Mouse (Mus musculus): ENCODE measurements around the gene Psme2. TPM values are rescaled to one million over a fixed set of nuclear protein-coding genes. Genes with fewer than 3 reads are reported as not detected.

The Psme2 gene
- polyA plus RNA-seq, 1 experiment from 2014 or later = 200 TPM

GRCm38 (mm10) chr14:55591331-55591891 is 498 bp upstream of the Psme2 start, which contains the start of gene Rnf31:
Gene Rnf31 (plus strand): TSS chr14:55591708.
- peak; percentile 90 for ATAC-seq (ENCODE audit: insufficient number of reproducible peaks, low FRiP score)
- Histone ChIP-seq H3K4me3 (peak within 1 kb of the TSS; percentile 98), H3K27ac (ENCODE audit: poor library complexity, severe bottlenecking) (peak within 1 kb of the TSS; percentile 98), H3K9me3 (replicated peaks) (no peaks in the 10 kb centered on the region), H3K36me3 (peaks cover 41% of the 10 kb centered on the region), H3K27me3 (replicated peaks) (no peaks in the 10 kb centered on the region), H3K4me2 (peak within 1 kb of the TSS; percentile 95), H3K9ac (peak within 1 kb of the TSS; percentile 95), H3K4me1 (replicated peaks) (peaks cover 25% of the 10 kb centered on the region)
- under 1% methylated on average over 33 of the region's 33 CpGs for WGBS

GRCm38 (mm10) chr14:55589771-55590448 is 1.0 kb downstream of the Psme2 start:
- Histone ChIP-seq H3K36me3 (peaks cover 26% of the 10 kb centered on the region), H3K27ac (ENCODE audit: poor library complexity, severe bottlenecking) (peak overlapping the region; percentile 98; the same call in 1 of the 2 replicates), H3K4me3 (peak overlapping the region; percentile 98), H3K9ac (peak overlapping the region; percentile 77), H3K27me3 (replicated peaks) (no peaks in the 10 kb centered on the region), H3K9me3 (replicated peaks) (no peaks in the 10 kb centered on the region), H3K4me2 (peak overlapping the region; percentile 95), H3K4me1 (replicated peaks) (peaks cover 31% of the 10 kb centered on the region)
- 86% methylated on average over 11 of the region's 11 CpGs for WGBS
- no peak for ATAC-seq (ENCODE audit: insufficient number of reproducible peaks, low FRiP score)

- Histone ChIP-seq H3K4me3 (no peak overlapping the region), H3K27me3 (replicated peaks) (no peaks in the 10 kb centered on the region), H3K4me1 (replicated peaks) (peaks cover 37% of the 10 kb centered on the region), H3K9me3 (replicated peaks) (no peaks in the 10 kb centered on the region), H3K9ac (no peak overlapping the region), H3K4me2 (no peak overlapping the region), H3K36me3 (peaks cover 19% of the 10 kb centered on the region), H3K27ac (ENCODE audit: poor library complexity, severe bottlenecking) (no peak overlapping the region)
- 90% methylated on average over 5 of the region's 5 CpGs for WGBS
- ATAC-seq (ENCODE audit: insufficient number of reproducible peaks, low FRiP score) = no peak
Measured at GRCm38 (mm10) chr14:55589271-55589670, 1.6 kb downstream of the Psme2 start.

DNA sequence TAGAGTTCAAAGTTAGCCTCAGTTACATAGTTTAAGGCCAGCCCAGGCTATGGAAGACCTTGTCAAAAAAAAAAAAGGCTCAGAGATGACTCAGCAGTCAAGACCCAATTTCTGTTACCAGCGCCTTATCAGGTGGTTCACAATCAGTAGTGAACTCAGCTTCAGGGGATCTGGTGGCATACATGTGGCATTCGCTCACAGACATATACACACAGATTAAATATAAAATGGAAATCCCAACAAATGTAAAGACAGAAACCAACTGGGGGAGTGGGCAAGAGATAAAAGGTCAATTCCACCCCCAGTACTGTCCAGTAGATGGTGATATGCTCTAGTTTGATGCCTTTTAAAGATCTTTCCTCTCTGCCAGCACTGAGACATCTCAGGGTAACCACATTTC is 4.8 kb downstream of the Psme2 start:
- H3K4me1 ChIP-seq (replicated peaks) = peaks cover 22% of the 10 kb centered on the region
- H3K4me2 ChIP-seq = no peak overlapping the region
- H3K9me3 ChIP-seq (replicated peaks) = no peaks in the 10 kb centered on the region
- H3K4me3 ChIP-seq = no peak overlapping the region
- WGBS = 74% methylated on average over 2 of the region's 2 CpGs
- ATAC-seq (ENCODE audit: insufficient number of reproducible peaks, low FRiP score) = no peak
- 0 out of 2 replicates have a peak overlapping the region, but pooled peaks have one; percentile 8 for H3K27ac ChIP-seq (ENCODE audit: poor library complexity, severe bottlenecking)
- H3K9ac ChIP-seq = no peak overlapping the region
- no peaks in the 10 kb centered on the region for H3K27me3 ChIP-seq (replicated peaks)
- H3K36me3 ChIP-seq = peaks cover 27% of the 10 kb centered on the region

DNA sequence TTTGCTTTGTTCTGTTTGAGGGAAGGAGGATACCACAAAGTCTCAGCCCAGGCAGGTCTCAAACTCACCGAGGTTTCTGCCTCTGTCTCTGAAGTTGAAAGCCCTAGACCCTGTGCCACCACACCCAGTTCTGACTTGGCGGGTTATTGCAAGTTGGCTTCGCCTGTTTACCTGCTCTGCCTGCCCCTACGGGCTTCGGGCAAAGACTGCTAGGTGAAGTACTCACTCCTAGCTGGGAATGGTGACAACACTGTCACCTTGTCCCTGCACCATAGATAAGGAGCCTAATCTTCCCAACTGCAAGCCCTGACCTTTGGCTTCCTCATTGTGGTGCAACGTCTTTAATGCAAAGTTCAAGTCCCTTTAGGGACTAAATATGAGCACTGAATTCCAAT is 5.3 kb downstream of the Psme2 start:
- WGBS = 36% methylated on average over 6 of the region's 6 CpGs
- Histone ChIP-seq H3K4me1 (replicated peaks) (peaks cover 22% of the 10 kb centered on the region), H3K9ac (no peak overlapping the region), H3K27me3 (replicated peaks) (no peaks in the 10 kb centered on the region), H3K4me3 (0 out of 2 replicates have a peak overlapping the region, but pooled peaks have one; percentile 72), H3K4me2 (peak overlapping the region; percentile 96), H3K27ac (ENCODE audit: poor library complexity, severe bottlenecking) (peak overlapping the region; percentile 7; the same call in 1 of the 2 replicates), H3K36me3 (peaks cover 33% of the 10 kb centered on the region), H3K9me3 (replicated peaks) (no peaks in the 10 kb centered on the region)
- ATAC-seq (ENCODE audit: insufficient number of reproducible peaks, low FRiP score) = peak; percentile 44; the same call in 1 of the 2 replicates

- WGBS = under 1% methylated on average over 43 of the region's 43 CpGs
- Histone ChIP-seq H3K36me3 (peaks cover 39% of the 10 kb centered on the region), H3K4me1 (replicated peaks) (peaks cover 17% of the 10 kb centered on the region), H3K27me3 (replicated peaks) (no peaks in the 10 kb centered on the region), H3K4me3 (peak within 1 kb of the TSS; percentile 72), H3K9me3 (replicated peaks) (no peaks in the 10 kb centered on the region), H3K9ac (peak within 1 kb of the TSS; percentile 79), H3K27ac (ENCODE audit: poor library complexity, severe bottlenecking) (peak within 1 kb of the TSS; percentile 81), H3K4me2 (peak within 1 kb of the TSS; percentile 96)
- ATAC-seq (ENCODE audit: insufficient number of reproducible peaks, low FRiP score) = peak; percentile 90
Measured at GRCm38 (mm10) chr14:55584702-55585565, 6.0 kb downstream of the Psme2 start, which contains the start of gene Emc9. Gene Emc9 (minus strand): TSS chr14:55585302.

- peak overlapping the region; percentile 96 for H3K4me2 ChIP-seq
- ATAC-seq (ENCODE audit: insufficient number of reproducible peaks, low FRiP score) = no peak
- no peaks in the 10 kb centered on the region for H3K27me3 ChIP-seq (replicated peaks)
- H3K9ac ChIP-seq = peak overlapping the region; percentile 79; the same call in 1 of the 2 replicates
- H3K27ac ChIP-seq (ENCODE audit: poor library complexity, severe bottlenecking) = peak overlapping the region; percentile 81; the same call in 1 of the 2 replicates
- WGBS = 33% methylated on average over 5 of the region's 5 CpGs
- peak overlapping the region; percentile 72 for H3K4me3 ChIP-seq
- H3K36me3 ChIP-seq = peaks cover 44% of the 10 kb centered on the region
- no peaks in the 10 kb centered on the region for H3K9me3 ChIP-seq (replicated peaks)
- peaks cover 20% of the 10 kb centered on the region for H3K4me1 ChIP-seq (replicated peaks)
Measured at GRCm38 (mm10) chr14:55584303-55584701, 6.6 kb downstream of the Psme2 start.

DNA sequence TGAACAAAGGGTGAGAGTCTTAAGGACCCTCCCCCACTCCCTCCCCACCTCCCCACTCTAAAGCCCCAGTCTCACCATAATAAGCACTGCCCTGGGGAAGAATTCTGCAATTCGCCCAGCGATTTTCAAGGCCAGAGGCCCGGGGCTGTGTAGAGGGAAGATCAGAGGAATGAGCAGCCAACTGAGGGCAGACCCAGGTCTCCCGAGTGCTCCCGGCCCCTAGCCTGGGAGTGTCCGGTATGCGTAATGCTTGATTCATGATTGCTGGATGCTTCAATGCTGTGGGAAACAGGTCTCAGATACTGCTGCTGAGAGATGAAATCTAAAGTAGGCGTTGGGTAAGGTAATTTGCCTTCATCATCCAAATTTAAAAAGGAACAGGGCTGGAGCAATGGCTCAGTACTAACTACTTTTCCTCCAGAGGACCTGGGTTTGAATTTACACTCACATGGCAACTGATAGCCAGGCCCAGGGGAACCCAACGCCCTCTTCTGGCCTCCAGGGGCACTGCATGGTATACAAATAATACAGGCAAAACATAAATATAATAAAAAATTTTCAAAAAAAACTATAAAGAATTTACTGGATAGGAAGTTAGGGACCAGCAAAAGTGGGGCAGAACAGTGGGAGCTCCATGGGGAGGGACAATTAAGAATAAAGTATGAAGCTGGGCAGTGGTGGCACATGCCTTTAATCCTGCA is 8.8 kb downstream of the Psme2 start:
- Histone ChIP-seq H3K27ac (ENCODE audit: poor library complexity, severe bottlenecking) (no peak overlapping the region), H3K4me3 (no peak overlapping the region), H3K9me3 (replicated peaks) (no peaks in the 10 kb centered on the region), H3K36me3 (peaks cover 35% of the 10 kb centered on the region), H3K4me1 (replicated peaks) (peaks cover 34% of the 10 kb centered on the region), H3K9ac (no peak overlapping the region), H3K27me3 (replicated peaks) (no peaks in the 10 kb centered on the region), H3K4me2 (no peak overlapping the region)
- WGBS = 75% methylated on average over 9 of the region's 9 CpGs
- no peak for ATAC-seq (ENCODE audit: insufficient number of reproducible peaks, low FRiP score)

DNA sequence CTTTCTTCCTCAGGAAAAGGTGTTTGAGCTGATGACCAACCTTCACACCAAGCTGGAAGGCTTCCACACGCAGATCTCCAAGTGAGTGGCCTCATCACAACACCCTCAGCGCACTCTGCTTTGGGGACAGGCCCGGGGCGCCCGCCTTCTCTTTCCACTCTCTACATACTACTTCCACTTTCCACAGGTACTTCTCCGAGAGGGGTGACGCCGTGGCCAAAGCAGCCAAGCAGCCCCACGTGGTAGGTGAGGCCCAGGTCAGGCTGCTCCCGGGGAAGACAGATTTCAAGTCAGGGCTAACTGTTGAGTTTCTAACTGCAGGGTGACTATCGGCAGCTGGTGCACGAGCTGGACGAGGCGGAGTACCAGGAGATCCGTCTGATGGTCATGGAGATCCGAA is 10.2 kb downstream of the Psme2 start:
- H3K4me3 ChIP-seq = no peak overlapping the region
- no peaks in the 10 kb centered on the region for H3K27me3 ChIP-seq (replicated peaks)
- peaks cover 31% of the 10 kb centered on the region for H3K36me3 ChIP-seq
- no peak overlapping the region for H3K27ac ChIP-seq (ENCODE audit: poor library complexity, severe bottlenecking)
- peaks cover 38% of the 10 kb centered on the region for H3K4me1 ChIP-seq (replicated peaks)
- H3K9me3 ChIP-seq (replicated peaks) = no peaks in the 10 kb centered on the region
- H3K9ac ChIP-seq = no peak overlapping the region
- no peak for ATAC-seq (ENCODE audit: insufficient number of reproducible peaks, low FRiP score)
- WGBS = 93% methylated on average over 16 of the region's 16 CpGs
- H3K4me2 ChIP-seq = no peak overlapping the region

GRCm38 (mm10) chr14:55579511-55580496 is 11.1 kb downstream of the Psme2 start:
- Histone ChIP-seq H3K9me3 (replicated peaks) (no peaks in the 10 kb centered on the region), H3K27ac (ENCODE audit: poor library complexity, severe bottlenecking) (no peak overlapping the region), H3K4me2 (peak overlapping the region; percentile 87), H3K4me3 (no peak overlapping the region), H3K27me3 (replicated peaks) (no peaks in the 10 kb centered on the region), H3K36me3 (peaks cover 31% of the 10 kb centered on the region), H3K4me1 (replicated peaks) (peaks cover 42% of the 10 kb centered on the region), H3K9ac (no peak overlapping the region)
- ATAC-seq (ENCODE audit: insufficient number of reproducible peaks, low FRiP score) = no peak
- WGBS = 86% methylated on average over 23 of the region's 23 CpGs
